Mouse (Mus musculus) liver, embryonic 16.5 days (tissue): Measurements from ENCODE around the gene Palld. TPM values are rescaled to one million over a fixed set of nuclear protein-coding genes. Genes with fewer than 3 reads are reported as not detected.

Experiments
- ATAC-seq: fragments of 200-750 bp; cut with Nextera tagmentation; 2 replicates; pipeline ENCODE4 v1.8.0; 2017; ENCODE audit warnings: low read depth, mild to moderate bottlenecking, moderate number of reproducible peaks, moderate library complexity
- H3K27ac ChIP-seq: fragments of 300-500 bp; sonication (generic); 2 replicates; pipeline ENCODE4 v1.5.1; 2014; ENCODE audit warnings: mild to moderate bottlenecking, low read length
- H3K27me3 ChIP-seq: fragments of 300-500 bp; sonication (generic); 2 replicates; pipeline ENCODE4 v1.6.1; 2014; ENCODE audit warnings: low read depth, low read length, mixed read lengths; ENCODE audit not compliant: control insufficient read depth, insufficient read depth
- H3K36me3 ChIP-seq: fragments of 300-500 bp; sonication (generic); 2 replicates; pipeline ENCODE4 v1.6.1; 2014; ENCODE audit warnings: mild to moderate bottlenecking; ENCODE audit not compliant: control insufficient read depth, insufficient read depth
- H3K4me1 ChIP-seq: fragments of 300-500 bp; sonication (generic); 2 replicates; pipeline ENCODE4 v1.6.1; 2014; ENCODE audit warnings: low read depth, low read length, mixed read lengths; ENCODE audit not compliant: control insufficient read depth
- H3K4me2 ChIP-seq: fragments of 300-500 bp; sonication (generic); 2 replicates; pipeline ENCODE4 v1.6.1; 2014; ENCODE audit warnings: low read depth, low read length, mixed read lengths
- H3K4me3 ChIP-seq: fragments of 300-500 bp; sonication (generic); 2 replicates; pipeline ENCODE4 v1.5.1; 2014; ENCODE audit warnings: low read depth, mild to moderate bottlenecking, low read length
- H3K9ac ChIP-seq: fragments of 300-500 bp; sonication (generic); 2 replicates; pipeline ENCODE4 v1.6.1; 2014; ENCODE audit warnings: low read depth, low read length
- H3K9me3 ChIP-seq: fragments of 300-500 bp; sonication (generic); replicated peaks from 2 replicates; pipeline ENCODE4 v1.6.1; 2016; ENCODE audit warnings: low read length; ENCODE audit not compliant: control insufficient read depth
- WGBS: fragments of 180-500 bp; shearing (Covaris S2); extraction: QIAGEN DNeasy Blood & Tissue Kit; methylation state at CpG from one replicate; pipeline ENCODE4 v1.1.7; 2014; ENCODE audit not compliant: insufficient replicate concordance; 5-methylcytosine and 5-hydroxymethylcytosine counted together
- polyA plus RNA-seq: library from polyadenylated mRNA; unstranded; fragments of >200 nt; fragmentation: Nextera tagmentation; extraction: Ambion mirVana; gene quantifications from 2 replicates; pipeline ENCODE4 v1.2.1, GENCODE M21; 2015

Gene Palld
- polyA plus RNA-seq, 1 experiment from 2014 or later, result 7.3 TPM

- Histone ChIP-seq H3K4me3 (no peak overlapping the region), H3K9me3 (no peaks in the 10 kb centered on the region), H3K36me3 (no peaks in the 10 kb centered on the region; the same call in none of the 2 replicates), H3K27me3 (no peaks in the 10 kb centered on the region), H3K4me1 (no peaks in the 10 kb centered on the region), H3K27ac (no peak overlapping the region), H3K4me2 (no peak overlapping the region), H3K9ac (no peak overlapping the region)
- WGBS, result 50% methylated on average over 16 of the region's 16 CpGs
- ATAC-seq, result no peak
Measured at GRCm38 (mm10) chr8:61533356-61533926, 369.0 kb downstream of the Palld start.

- no peak overlapping the region for H3K9ac ChIP-seq
- H3K27me3 ChIP-seq, result no peaks in the 10 kb centered on the region
- 65% methylated on average over 5 of the region's 5 CpGs for WGBS
- H3K4me3 ChIP-seq, result no peak overlapping the region
- H3K9me3 ChIP-seq, result no peaks in the 10 kb centered on the region
- H3K4me2 ChIP-seq, result no peak overlapping the region
- H3K36me3 ChIP-seq, result no peaks in the 10 kb centered on the region; the same call in none of the 2 replicates
- no peak for ATAC-seq
- H3K4me1 ChIP-seq, result no peaks in the 10 kb centered on the region
- H3K27ac ChIP-seq, result no peak overlapping the region
Measured at GRCm38 (mm10) chr8:61532831-61533230, 369.7 kb downstream of the Palld start.

- Histone ChIP-seq H3K9ac (no peak overlapping the region), H3K4me1 (no peaks in the 10 kb centered on the region), H3K36me3 (no peaks in the 10 kb centered on the region; the same call in none of the 2 replicates), H3K4me2 (no peak overlapping the region), H3K27ac (no peak overlapping the region), H3K27me3 (no peaks in the 10 kb centered on the region), H3K9me3 (no peaks in the 10 kb centered on the region), H3K4me3 (no peak overlapping the region)
- ATAC-seq, result no peak
- 63% methylated on average over 22 of the region's 22 CpGs for WGBS
Measured at GRCm38 (mm10) chr8:61531944-61532795, 370.3 kb downstream of the Palld start.

DNA sequence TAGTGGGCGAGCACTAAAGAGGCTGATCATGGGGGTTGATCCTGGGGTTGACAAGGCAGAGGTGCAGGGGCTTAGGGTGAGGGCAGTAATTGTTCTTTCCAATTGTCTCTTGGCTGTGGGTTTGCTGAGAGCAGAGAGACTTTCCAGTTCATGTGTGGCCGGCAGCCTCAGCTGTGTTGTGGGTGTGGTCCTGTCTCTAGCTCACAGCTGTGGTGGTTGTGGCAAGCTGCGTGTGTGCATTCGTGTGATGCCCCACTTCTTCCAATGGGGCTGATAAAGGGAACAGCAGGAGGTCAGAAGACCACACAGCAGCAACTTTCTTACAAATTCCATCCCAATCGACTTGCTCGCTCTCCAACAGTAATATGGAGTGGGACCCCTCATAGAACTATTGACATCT, 373.8 kb downstream of the Palld start:
- H3K27me3 ChIP-seq, result no peaks in the 10 kb centered on the region
- no peak overlapping the region for H3K27ac ChIP-seq
- no peak overlapping the region for H3K4me3 ChIP-seq
- no peak for ATAC-seq
- no peaks in the 10 kb centered on the region for H3K4me1 ChIP-seq
- H3K9ac ChIP-seq, result no peak overlapping the region
- 36% methylated on average over 6 of the region's 6 CpGs for WGBS
- H3K36me3 ChIP-seq, result no peaks in the 10 kb centered on the region; the same call in none of the 2 replicates
- H3K4me2 ChIP-seq, result no peak overlapping the region
- no peaks in the 10 kb centered on the region for H3K9me3 ChIP-seq

DNA sequence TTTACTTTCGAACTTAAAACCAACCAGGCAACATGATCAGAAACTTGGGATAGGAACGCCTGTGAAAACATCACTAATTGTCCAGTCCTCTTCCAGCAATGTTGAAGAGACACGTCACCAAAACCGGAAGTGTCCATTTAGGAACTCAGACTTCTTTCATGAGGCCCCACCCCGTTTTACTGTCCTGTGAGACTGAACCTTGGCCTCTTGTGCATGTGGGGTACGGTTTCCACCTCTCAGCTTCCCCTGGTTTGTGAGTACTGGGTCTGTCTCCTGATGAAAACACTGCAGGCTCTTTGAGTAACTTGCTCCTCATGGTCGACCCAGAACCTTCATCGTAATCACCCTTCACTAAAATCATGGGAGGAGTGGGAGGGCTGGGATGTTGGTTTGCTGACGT, 374.3 kb downstream of the Palld start:
- no peak overlapping the region for H3K27ac ChIP-seq

GRCm38 (mm10) chr8:61527037-61527436, 375.5 kb downstream of the Palld start:
- Histone ChIP-seq H3K9me3 (no peaks in the 10 kb centered on the region), H3K4me2 (no peak overlapping the region), H3K27me3 (no peaks in the 10 kb centered on the region), H3K36me3 (no peaks in the 10 kb centered on the region; the same call in 1 of the 2 replicates), H3K4me3 (no peak overlapping the region), H3K4me1 (no peaks in the 10 kb centered on the region), H3K27ac (no peak overlapping the region), H3K9ac (no peak overlapping the region)
- 72% methylated on average over 14 of the region's 14 CpGs for WGBS
- ATAC-seq, result no peak

More for the DNA sequence above, 374.3 kb downstream of the Palld start:
- Histone ChIP-seq H3K9ac (no peak overlapping the region), H3K9me3 (no peaks in the 10 kb centered on the region), H3K4me3 (no peak overlapping the region), H3K27me3 (no peaks in the 10 kb centered on the region), H3K36me3 (no peaks in the 10 kb centered on the region; the same call in none of the 2 replicates), H3K4me1 (no peaks in the 10 kb centered on the region), H3K4me2 (no peak overlapping the region)
- no peak for ATAC-seq
- WGBS, result 66% methylated on average over 9 of the region's 9 CpGs

DNA sequence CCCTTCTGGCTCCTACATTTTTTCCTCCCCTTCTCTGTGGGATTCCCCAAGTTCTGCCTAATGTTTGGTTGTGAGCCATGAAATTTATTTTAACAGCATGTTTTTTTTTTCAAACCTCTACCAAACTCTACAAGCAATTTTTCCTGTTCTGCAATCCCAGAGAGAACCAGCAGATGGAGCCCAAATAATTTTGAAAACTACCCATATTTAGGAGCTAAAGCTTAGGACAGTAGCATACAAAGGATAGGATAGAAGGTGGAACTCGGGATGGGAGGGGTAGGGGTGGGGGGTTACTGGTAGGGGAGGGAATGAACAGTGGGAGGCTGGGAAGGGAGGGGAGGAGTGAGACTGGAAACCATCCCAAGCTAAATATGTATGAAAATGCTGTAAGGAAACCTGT, 380.4 kb downstream of the Palld start:
- H3K4me3 ChIP-seq, result no peak overlapping the region
- no peak for ATAC-seq
- H3K27ac ChIP-seq, result no peak overlapping the region
- H3K36me3 ChIP-seq, result no peaks in the 10 kb centered on the region
- 0% methylated on average over 1 of the region's 1 CpGs for WGBS
- no peaks in the 10 kb centered on the region for H3K9me3 ChIP-seq
- no peaks in the 10 kb centered on the region for H3K4me1 ChIP-seq
- H3K27me3 ChIP-seq, result no peaks in the 10 kb centered on the region
- H3K9ac ChIP-seq, result no peak overlapping the region
- H3K4me2 ChIP-seq, result no peak overlapping the region

DNA sequence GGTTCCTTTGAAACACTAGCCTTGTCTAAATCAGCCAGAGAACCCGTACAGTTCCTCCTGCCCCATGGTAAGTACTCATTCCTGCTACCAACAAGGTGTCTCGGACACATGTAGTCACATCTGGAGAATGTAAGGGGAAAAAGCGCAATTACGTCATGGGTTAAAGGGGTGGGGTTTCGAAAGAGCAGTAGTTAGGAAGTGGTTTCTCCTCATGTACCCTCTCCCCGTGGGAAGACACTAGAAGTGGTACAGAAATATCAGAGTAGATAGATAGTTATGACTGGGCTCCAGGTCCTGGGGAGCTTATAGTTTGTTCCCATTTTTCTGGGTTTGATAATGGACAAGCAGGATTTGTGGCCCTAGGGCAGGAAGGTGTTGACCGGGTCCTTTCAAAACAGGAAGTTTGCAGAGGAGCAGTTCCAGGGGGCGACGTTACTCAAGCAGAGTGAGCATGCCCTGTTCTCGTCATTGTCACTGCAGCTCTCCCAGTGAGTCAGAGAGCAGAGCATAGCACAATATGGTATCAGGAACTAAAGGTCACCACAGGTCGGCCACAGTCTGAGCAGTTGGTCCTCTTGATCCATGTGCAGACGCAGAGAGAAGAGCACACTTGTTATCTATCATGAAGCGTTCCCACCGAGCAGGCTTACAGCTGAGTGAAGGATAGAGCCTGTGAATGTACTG, 384.8 kb downstream of the Palld start:
- WGBS, result 27% methylated on average over 14 of the region's 14 CpGs
- peaks cover 2% of the 10 kb centered on the region; the same call in 1 of the 2 replicates for H3K36me3 ChIP-seq
- no peak overlapping the region for H3K4me2 ChIP-seq
- H3K27ac ChIP-seq, result no peak overlapping the region
- H3K4me1 ChIP-seq, result no peaks in the 10 kb centered on the region
- no peaks in the 10 kb centered on the region for H3K27me3 ChIP-seq
- no peak overlapping the region for H3K4me3 ChIP-seq
- ATAC-seq, result peak; percentile 51; the same call in 1 of the 2 replicates
- no peaks in the 10 kb centered on the region for H3K9me3 ChIP-seq
- no peak overlapping the region for H3K9ac ChIP-seq
